Mouse (Mus musculus): ENCODE measurements around the gene Tmem262. TPM values are rescaled to one million over a fixed set of nuclear protein-coding genes. Genes with fewer than 3 reads are reported as not detected.

Gene Tmem262
- total RNA-seq, 4 experiments from 2014 or later = not detected

DNA sequence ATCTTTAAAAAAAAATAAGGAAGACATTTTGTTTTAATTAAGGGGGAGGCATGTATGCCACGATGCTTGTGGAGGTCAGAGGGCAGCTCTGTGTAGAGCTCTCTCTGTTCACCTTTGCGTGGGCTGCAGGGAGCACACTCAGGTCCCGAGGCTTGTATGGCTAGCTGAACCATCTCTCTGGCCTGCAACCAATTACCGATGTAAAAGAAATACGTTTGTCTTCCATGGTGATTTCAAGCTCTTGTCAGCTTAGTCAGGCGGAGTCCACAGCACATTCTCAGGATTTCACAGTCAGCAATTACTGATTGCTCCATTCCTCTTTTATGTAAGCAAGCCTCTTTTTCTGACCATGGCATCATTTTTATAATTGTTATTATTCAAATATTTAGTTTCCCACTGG lies 21.4 kb downstream of the Tmem262 start:
- DNase-seq (ENCODE audit: low spot score in 2 of 2) = no peak

- no peak for DNase-seq (ENCODE audit: low spot score in 2 of 2)
These were observed 22.5 kb downstream of the Tmem262 start for GRCm38 (mm10) chr19:6102169-6102853.

DNA sequence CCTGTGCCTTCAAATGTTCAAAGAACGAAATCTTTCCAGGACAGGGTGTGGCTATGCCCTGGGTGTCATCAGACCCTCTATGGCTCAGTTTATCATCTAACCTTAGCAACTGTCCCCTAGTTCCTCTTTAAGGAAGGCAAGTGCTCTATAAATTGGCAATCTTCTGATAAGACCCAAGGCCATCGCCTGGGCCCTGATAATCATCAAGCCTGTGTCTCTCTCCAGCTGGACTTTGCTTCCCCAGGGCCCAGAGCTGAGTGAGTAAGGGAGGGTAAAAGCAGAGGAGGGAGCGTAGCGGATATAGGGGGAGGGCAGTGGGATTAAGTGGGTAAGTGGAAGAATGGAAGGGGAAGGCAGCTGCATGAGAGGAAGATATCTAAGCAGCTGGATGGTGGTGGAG lies 24.6 kb downstream of the Tmem262 start:
- no peak for DNase-seq (ENCODE audit: low spot score in 2 of 2)

- no peak for DNase-seq (ENCODE audit: low spot score in 2 of 2)
These were observed 25.8 kb downstream of the Tmem262 start, which contains the start of gene Naaladl1 for GRCm38 (mm10) chr19:6105586-6105985. Naaladl1 (plus strand) TSS chr19:6105782.

- DNase-seq (ENCODE audit: low spot score in 2 of 2) = no peak
These were observed 33.3 kb downstream of the Tmem262 start for GRCm38 (mm10) chr19:6113116-6113515.

DNA sequence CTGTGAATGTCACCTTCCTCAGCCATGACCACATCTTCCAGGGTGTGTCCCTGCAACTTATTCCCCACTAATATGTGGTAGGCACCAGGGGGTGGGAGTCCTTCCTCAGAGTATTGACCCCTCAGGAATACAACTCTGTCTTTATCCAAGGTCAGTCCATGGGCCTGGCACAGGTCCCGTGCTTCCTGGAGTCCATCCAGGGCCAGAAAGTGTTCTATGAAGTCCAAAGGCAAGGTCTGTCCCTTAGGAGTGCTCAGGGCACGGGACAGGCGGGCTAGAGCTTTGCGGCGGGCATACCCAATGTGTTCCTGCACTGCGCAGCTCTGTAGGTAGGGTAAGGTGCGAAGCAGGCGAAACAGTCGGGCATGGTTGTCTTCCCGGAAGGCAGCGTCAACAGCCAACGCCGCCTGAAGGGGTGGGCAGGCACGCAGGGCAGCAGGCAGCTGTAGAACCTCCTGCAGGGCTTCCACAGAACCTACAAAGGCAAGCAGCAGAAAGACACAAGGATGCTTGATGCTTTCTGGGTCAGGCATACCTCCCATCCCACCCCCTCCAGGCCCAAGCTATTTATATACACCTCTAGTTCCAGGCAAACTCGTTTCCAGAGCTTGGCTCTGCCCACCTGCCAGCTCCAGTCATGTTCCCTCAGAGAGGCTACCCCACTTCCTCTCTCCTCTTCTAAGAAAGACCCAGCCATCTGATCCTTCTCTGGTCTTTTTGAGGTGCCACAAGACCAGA lies 36.4 kb downstream of the Tmem262 start:
- DNase-seq (ENCODE audit: low spot score in 2 of 2) = no peak

DNA sequence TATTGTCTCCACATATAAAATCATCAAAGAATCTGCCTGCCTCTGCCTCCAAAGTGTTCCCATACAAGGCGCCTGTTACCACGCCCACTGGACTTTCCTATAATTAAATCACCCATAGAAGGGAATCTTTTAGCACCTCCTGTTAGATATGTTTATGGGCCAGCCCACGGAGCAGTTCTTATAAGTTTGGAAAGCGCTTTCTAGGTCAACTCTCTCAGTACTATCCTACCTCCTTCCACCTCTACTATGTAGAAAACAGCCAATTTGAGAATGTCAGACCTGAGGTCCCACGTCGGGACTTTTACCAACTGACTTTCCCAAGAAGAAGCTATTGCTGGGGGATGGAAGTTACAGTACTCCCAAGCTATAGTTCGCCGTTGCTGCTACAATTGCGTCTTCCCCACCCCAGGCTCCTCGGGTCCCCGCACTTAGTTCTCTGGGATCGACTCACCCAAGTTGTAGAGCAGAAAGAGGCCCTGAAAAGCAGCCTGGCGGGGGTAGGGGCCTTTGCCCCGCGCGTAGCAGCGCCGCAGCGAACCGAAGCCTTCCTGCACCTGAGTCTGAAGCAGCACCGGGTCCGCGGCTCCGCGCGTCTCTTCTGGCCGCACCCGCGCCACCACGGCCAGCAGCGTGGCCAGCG lies 37.6 kb downstream of the Tmem262 start:
- DNase-seq (ENCODE audit: low spot score in 2 of 2) = peak in 1 of 2 experiments; percentile 28

DNA sequence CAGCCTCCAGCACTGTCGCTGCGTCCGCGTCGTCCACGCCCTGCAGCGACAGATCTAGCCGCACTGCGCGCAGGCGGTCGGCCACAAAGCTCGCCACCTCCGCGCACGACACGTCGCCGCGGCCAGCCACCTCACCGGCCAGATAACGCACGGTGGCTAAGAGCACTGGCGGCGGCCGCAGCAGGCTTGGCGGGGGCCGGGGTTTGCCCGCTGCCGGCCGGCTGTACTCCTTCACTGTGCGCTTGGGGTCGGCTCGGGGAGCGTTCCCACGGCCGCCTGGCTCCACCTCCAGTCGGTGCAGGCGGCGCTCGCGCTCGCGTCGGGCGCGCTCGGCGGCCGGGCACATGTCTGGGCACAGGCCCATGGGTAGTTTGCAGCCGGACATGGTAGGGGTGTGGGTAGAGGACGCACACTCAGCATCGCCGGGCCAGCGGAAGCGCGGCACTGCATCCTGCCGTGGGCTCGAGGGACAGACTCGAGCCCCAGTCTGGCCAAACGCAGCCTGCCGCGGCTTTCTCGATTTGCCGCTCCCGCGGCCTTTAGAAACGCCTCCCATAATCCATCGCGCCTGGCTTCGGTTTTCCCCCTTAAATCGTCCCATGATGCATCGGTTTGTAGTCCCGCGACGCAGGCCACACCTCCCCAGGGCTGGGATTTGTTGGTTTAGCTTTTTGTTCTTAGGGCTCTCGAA lies 38.3 kb downstream of the Tmem262 start, which contains the start of gene Sac3d1:
TSS of gene Sac3d1 (minus strand) at position 665 of the 691 bp plus-strand sequence.
- DNase-seq (ENCODE audit: low spot score in 2 of 2) = peak; percentile 80 to 86

- no peak for DNase-seq (ENCODE audit: low spot score in 2 of 2)
These were observed 38.9 kb downstream of the Tmem262 start for GRCm38 (mm10) chr19:6118677-6119185.

DNA sequence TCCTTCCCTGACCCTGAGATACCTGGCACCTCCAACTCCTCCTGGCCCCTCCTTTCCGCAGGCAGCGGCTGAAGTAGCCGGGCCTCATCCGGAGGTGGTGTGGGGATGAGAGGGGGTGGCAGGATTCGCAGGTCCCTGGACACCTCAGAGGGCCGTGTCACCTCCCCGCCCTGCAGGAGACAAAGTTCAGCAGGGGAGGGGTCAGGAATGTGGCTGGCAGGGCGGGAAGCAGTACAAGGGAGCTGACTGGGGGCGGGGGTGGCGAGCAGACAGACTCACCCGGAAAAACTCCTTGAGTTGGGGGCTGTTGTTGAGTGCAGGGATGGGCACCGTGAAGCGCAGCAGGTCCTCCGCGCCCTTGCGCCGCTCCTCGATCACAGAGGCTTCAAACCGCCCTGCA lies 41.9 kb downstream of the Tmem262 start:
- DNase-seq (ENCODE audit: low spot score in 2 of 2) = no peak

GRCm38 (mm10) chr19:6123330-6123729 lies 43.5 kb downstream of the Tmem262 start:
- no peak for DNase-seq (ENCODE audit: low spot score in 2 of 2)

GRCm38 (mm10) chr19:6124898-6125297 lies 45.1 kb downstream of the Tmem262 start:
- no peak for DNase-seq (ENCODE audit: low spot score in 2 of 2)

GRCm38 (mm10) chr19:6126289-6126688 lies 46.5 kb downstream of the Tmem262 start:
- no peak for DNase-seq (ENCODE audit: low spot score in 2 of 2)

DNA sequence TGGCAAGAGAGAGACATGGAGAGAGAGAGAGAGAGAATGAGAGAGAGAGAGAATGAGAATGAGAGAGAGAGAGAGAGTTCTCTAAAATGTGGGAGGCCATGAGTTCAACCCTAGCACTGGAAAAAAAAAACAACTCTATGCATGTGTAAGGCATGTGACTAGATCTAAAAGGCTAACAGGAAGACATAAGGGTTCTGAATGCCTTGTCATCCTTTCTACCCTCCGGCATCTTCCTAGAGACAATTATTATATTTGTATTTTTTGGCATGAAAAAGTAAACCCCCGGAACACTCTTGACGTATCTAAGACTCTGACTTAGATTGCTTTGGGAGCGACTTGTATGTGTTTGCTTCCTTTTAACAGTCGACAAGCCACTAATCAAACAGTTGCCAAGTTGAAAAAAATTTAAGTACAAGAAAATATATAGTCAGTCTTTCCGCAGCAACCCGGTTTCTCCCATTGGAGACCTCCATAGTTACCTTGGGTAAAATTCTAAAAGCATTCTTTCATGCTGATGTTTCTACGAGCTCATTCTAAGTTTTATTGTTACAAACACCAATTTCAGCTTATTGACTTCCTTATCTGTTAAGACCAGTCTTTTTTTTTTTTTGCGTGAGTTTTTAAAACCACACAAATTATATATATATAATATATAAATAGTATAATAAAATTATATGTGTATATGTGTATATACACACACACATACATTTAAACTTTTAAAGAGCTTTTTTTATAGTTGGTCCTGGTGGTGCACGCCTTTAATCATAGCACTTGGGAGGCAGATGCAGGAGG lies 47.2 kb downstream of the Tmem262 start:
- no peak for DNase-seq (ENCODE audit: low spot score in 2 of 2)

DNA sequence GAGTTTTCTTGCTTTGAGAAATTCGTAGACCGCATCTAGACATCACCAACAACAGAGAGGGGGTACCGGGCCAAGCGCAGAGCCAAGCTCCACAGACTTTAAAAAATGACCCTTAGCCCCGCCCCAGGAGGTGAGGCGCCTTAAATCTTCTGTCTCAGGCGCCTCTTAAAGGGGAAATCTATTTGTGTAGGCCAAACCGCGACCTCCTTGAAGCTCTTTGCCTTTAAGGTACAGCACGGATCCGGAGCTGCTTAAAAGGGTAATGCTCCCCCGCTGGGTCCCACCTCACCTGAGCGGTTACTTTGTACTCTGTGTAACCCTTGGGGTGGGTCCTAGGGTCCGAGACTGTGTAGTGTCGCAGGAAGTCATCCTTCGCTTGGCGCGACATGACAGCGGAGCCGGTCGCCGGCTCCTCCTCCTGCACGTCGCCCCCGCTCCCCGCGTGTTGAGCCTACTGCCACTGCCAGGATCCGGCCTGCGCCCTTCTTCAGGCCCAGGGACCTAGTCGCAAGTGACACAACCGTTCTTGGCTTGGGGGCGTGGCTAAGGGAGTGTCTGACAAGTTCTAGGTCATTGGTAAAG lies 48.0 kb downstream of the Tmem262 start, which contains the start of gene Snx15:
TSS of gene Snx15 (minus strand) at position 545 of the 582 bp plus-strand sequence.
- peak; percentile 94 to 96 for DNase-seq (ENCODE audit: low spot score in 2 of 2)

Small RNA genes within 50 kb of the gene (microRNA-seq; reads per million reads assigned to microRNA genes)
- gene Mir6988 = 2.1 to 2.9 reads per million in 2 experiments

Other genes with a start within 250 kb of the Tmem262 start
- 10 to 100 TPM; 12.1 to 19.9 (median 13.7) TPM for gene Frmd8, start 204.8 kb upstream of the Tmem262 start, total RNA-seq (2022)
- 1 to 10 TPM; 3.2 to 5.1 (median 4.1) TPM for gene Slc25a45, start 202.2 kb upstream of the Tmem262 start, total RNA-seq (2022)
- 1 to 10 TPM; 3.9 to 5.6 (median 5.0) TPM for gene Tigd3, start 185.9 kb upstream of the Tmem262 start, total RNA-seq (2022)
- 10 to 100 TPM; 76.4 to 87.8 (median 81.6) TPM for gene Dpf2, start 167.0 kb upstream of the Tmem262 start, total RNA-seq (2022)
- gene Cdc42ep2, start 155.2 kb upstream of the Tmem262 start, total RNA-seq (2022) = 1 to 10 TPM; 6.1 to 7.4 (median 6.4) TPM
- 1 to 10 TPM; 4.4 to 6.6 (median 5.6) TPM for gene Pola2, start 115.8 kb upstream of the Tmem262 start, total RNA-seq (2022)
- gene Slc22a20, start 93.9 kb upstream of the Tmem262 start, total RNA-seq (2022) = not detected
- gene Capn1, start 64.1 kb upstream of the Tmem262 start, total RNA-seq (2022) = 10 to 100 TPM; 25.6 to 31.5 (median 28.0) TPM
- 10 to 100 TPM; 35.7 to 40.3 (median 37.6) TPM for gene Syvn1, start 33.5 kb upstream of the Tmem262 start, total RNA-seq (2022)
- gene Mrpl49, start 22.2 kb upstream of the Tmem262 start, total RNA-seq (2022) = 10 to 100 TPM; 42.7 to 55.2 (median 44.9) TPM
- 100 to 1,000 TPM; 737 to 869 (median 805) TPM for gene Fau, start 22.2 kb upstream of the Tmem262 start, total RNA-seq (2022)
- gene Znhit2, start 18.8 kb upstream of the Tmem262 start, total RNA-seq (2022) = 10 to 100 TPM; 33.0 to 38.8 (median 37.3) TPM
- 10 to 100 TPM; 18.9 to 29.9 (median 23.2) TPM for gene Tm7sf2, start 11.7 kb upstream of the Tmem262 start, total RNA-seq (2022)
- 10 to 100 TPM; 79.4 to 88.4 (median 84.3) TPM for gene Vps51, start 2.8 kb upstream of the Tmem262 start, total RNA-seq (2022)
- 1 to 10 TPM in 1 of 4 experiments, not detected in 3; 1.1 TPM for gene Gm28374, start 2.2 kb downstream of the Tmem262 start, total RNA-seq (2022)
- gene Zfpl1, start 4.9 kb downstream of the Tmem262 start, total RNA-seq (2022) = 10 to 100 TPM; 38.9 to 44.5 (median 41.9) TPM
- gene Cdca5, start 5.0 kb downstream of the Tmem262 start, total RNA-seq (2022) = under 1 TPM in 3 of 4 experiments, not detected in 1; 0.21 to 0.25 (median 0.23) TPM
- not detected for gene AC131692.1, start 14.4 kb downstream of the Tmem262 start, total RNA-seq (2022)
- under 1 TPM; 0.14 to 0.44 (median 0.17) TPM for gene Naaladl1, start 25.7 kb downstream of the Tmem262 start, total RNA-seq (2022)
- gene Sac3d1, start 38.6 kb downstream of the Tmem262 start, total RNA-seq (2022) = 10 to 100 TPM; 13.0 to 20.1 (median 16.1) TPM
- 10 to 100 TPM; 36.9 to 50.9 (median 45.7) TPM for gene Snx15, start 48.3 kb downstream of the Tmem262 start, total RNA-seq (2022)
- gene Batf2, start 61.0 kb downstream of the Tmem262 start, total RNA-seq (2022) = 1 to 10 TPM in 1 of 4 experiments, under 1 TPM in 3; 0.67 to 1.4 (median 0.76) TPM
- 100 to 1,000 TPM in 2 of 4 experiments, 10 to 100 TPM in 2; 89.4 to 109 (median 102) TPM for gene Arl2, start 61.5 kb downstream of the Tmem262 start, total RNA-seq (2022)
- gene Majin, start 104.4 kb downstream of the Tmem262 start, total RNA-seq (2022) = under 1 TPM in 2 of 4 experiments, not detected in 2; 0.51 to 0.73 TPM
- gene Gpha2, start 146.3 kb downstream of the Tmem262 start, total RNA-seq (2022) = not detected
- gene Ppp2r5b, start 155.8 kb downstream of the Tmem262 start, total RNA-seq (2022) = 100 to 1,000 TPM; 148 to 158 (median 153) TPM
- gene Atg2a, start 161.6 kb downstream of the Tmem262 start, total RNA-seq (2022) = 10 to 100 TPM; 31.8 to 35.7 (median 35.4) TPM
- gene Ehd1, start 196.7 kb downstream of the Tmem262 start, total RNA-seq (2022) = 10 to 100 TPM; 31.0 to 36.8 (median 35.8) TPM
- gene Cdc42bpg, start 226.4 kb downstream of the Tmem262 start, total RNA-seq (2022) = 1 to 10 TPM; 5.4 to 7.4 (median 5.5) TPM